Mouse (Mus musculus): ENCODE measurements around the gene Hdac9.

DNA sequence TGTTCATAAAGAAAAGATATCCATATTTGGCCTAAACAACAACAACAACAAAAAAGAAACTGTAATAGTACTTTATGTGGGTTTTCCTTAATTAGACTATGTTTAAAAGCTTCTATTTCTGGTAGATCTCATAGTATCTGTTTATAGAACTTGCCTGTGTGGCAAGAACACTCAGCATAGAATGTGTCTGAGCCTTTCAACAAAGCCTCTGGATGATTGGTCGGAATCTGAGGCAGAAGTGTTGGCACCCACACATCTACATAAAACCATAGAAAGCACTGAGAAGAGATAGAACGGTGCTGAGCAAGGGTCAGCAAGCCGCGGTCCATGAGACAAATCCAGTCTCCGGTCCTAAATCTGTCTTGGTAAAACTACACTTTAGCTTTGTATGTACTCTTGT, 464.3 kb downstream of the Hdac9 start:
- TF ChIP-seq GATA1 (IDR thresholded peaks at IDR 0.05; ENCODE audit: low read length), result no peak
- no peak for TF ChIP-seq TAL1 (IDR thresholded peaks at IDR 0.05; ENCODE audit: low read length)
